Mouse (Mus musculus) megakaryocyte, embryonic 14.5 days (primary cell): ENCODE measurements around the gene Wnt3a.

Experiments
- FLI1 ChIP-seq: IDR thresholded peaks from 2 replicates; pipeline ENCODE4 v1.6.1; 2012; ENCODE audit warnings: low read length, inconsistent platforms, mixed read lengths
- GATA1 ChIP-seq: IDR thresholded peaks from 3 replicates; pipeline ENCODE4 v1.6.1; 2012; ENCODE audit warnings: mixed read lengths, low read length, inconsistent platforms, borderline replicate concordance

GRCm38 (mm10) chr11:59227604-59228121, 62.9 kb downstream of the Wnt3a start:
- no peak for TF ChIP-seq GATA1
- TF ChIP-seq FLI1 = no peak; the same call in 1 of the 2 replicates
